Mouse (Mus musculus) heart, postnatal 25 days (tissue): ENCODE data around the gene Actrt2. TPM values are rescaled to one million over a fixed set of nuclear protein-coding genes. Genes with fewer than 3 reads are reported as not detected.

Experiments
- DNase-seq: peaks from one replicate; pipeline ENCODE4 v3.0.0; 2022; ENCODE audit warnings: low spot score
- intact Hi-C: fragments of 180-260 bp; cut with DNase I; formaldehyde crosslinking; loops from one replicate; pipeline ENCODE4 v1.15.1; 2025
- total RNA-seq, 2 experiments: library from RNA; stranded (reverse); gene quantifications; 2 replicates each; pipeline ENCODE4 v1.2.3; 2021

The Actrt2 gene
- not detected for total RNA-seq

GRCm38 (mm10) chr4:154667767-154668166, at the start of gene Actrt2:
Actrt2 (minus strand) TSS chr4:154667867.
- intact Hi-C loops, result no loop called here
- DNase-seq, result no peak

GRCm38 (mm10) chr4:154709391-154710107, 41.9 kb upstream of the Actrt2 start:
- DNase-seq, result no peak
- intact Hi-C loops, result no loop called here

DNA sequence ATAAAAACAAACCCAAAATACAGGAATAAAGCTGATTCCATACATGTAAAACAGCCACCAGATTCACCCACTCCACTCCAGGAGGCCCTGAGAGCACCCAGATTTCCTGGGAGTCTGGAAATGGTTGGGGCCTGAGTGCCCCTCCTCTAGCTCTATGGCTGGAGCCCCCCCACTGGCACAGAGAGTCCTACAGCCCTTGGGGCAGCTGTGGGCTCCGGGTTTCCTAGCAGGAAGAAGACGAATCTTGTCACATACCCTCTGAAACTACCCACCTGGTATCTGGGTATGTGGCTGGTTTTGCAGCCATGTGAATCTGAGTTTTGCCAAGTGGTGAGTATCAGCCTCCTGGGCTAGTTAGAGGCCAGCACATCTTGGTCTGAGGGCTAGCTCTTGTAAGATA, 41.1 kb upstream of the Actrt2 start:
- intact Hi-C loops, result no loop called here
- no peak for DNase-seq

DNA sequence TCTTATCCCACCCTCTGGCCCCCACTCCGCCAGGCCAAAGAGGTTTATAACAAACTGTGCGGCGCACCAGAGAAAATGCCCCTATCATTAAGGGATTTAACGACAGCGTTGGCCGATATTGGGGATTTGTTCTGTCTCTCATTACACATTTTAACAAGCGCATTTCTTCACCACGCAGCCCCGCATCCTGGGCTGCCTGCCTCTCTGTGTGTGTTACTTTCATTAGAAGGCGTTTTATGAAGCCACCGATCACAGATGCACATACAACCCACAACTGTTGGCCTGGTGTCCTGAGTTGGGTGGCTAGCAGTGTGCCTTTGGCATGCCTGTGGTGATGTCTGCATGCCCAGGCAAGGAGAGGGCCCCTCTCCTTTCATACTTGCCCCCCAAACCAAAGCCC, 40.6 kb upstream of the Actrt2 start:
- intact Hi-C loops, result no loop called here
- DNase-seq, result no peak

GRCm38 (mm10) chr4:154707521-154707920, 39.9 kb upstream of the Actrt2 start:
- no peak for DNase-seq

DNA sequence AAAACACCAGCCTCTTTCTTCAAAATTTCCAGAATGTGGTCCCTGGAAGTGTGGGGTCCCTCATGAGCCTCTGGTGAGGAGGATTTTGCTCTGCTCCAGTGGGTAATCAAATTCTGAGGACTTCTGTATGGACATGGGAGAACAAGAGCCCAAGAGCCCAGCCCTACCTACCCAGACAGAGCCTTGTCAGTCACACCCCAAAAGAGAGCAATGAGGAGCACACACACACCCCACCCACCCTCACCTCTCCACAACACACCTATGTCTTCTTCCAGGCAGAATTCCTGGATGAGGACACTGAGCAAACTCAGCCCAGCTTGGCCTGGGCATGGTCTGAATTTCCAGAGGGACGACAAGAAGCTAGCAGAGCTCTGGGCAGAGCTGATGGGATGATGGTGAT, 38.8 kb upstream of the Actrt2 start:
- intact Hi-C loops, result no loop called here
- DNase-seq, result no peak

More at GRCm38 (mm10) chr4:154707521-154707920, 39.9 kb upstream of the Actrt2 start:
- intact Hi-C loops, result no loop called here

DNA sequence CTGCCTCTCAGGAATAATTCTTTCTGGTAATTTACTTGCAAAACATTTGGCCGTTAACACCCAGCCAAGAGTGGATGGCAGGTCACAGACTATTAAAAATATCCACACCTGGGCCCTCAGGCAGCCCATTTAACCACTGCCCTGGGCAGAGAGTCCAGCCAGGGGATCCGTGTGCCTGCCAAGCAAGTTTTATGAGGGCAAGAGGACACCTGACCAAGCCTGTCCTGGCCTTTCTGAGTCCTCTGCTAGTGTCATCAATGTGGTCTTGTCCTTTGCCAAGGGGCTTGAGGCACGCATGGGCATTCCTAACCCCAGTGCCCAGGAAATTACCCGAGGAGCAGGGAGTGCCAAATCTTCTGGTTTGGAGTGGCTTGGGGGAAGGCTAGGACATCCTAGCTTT, 38.0 kb upstream of the Actrt2 start:
- intact Hi-C loops, result no loop called here
- no peak for DNase-seq

DNA sequence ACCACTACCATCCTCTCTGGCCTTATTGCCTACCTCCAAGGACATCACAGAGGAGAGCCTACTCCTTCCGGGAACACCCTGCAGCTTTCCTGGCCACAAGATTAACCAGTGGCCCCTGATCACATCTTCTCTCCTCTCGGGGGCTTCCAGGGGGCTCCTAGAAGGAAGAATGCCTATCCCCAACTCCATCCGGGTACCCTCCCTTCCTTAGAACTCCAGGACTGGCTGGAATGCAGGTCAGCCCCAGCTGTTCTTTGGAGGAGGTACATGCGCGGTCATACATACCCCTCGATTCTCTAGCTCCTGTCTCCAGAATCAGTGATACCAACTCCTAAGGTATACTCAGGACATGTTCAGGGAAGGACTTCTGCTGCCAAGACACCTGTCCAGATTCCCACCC, 37.4 kb upstream of the Actrt2 start:
- intact Hi-C loops, result no loop called here
- DNase-seq, result no peak

DNA sequence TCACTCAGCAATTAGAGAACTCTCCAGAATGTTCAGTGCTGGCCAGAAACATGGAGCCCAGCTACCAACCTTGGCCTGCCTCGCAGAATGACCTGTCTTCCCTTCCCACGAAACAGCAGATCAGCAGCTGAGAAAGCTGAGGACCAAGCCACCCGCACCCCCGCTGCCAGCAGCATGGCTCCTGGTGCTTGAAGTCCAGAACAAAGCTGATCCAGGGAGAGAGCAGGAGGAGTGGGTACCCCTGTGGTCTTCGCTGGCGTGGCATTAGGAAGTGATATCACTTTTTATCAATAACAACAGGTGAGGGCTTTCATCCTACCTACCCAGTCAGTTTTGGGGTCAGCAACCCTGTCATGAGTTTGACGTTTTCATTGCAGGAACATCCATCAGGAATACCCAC, 36.9 kb upstream of the Actrt2 start:
- DNase-seq, result no peak

GRCm38 (mm10) chr4:154703426-154704070, 35.9 kb upstream of the Actrt2 start:
- intact Hi-C loops, result no loop called here
- no peak for DNase-seq

More for the DNA sequence above, 36.9 kb upstream of the Actrt2 start:
- intact Hi-C loops, result no loop called here

DNA sequence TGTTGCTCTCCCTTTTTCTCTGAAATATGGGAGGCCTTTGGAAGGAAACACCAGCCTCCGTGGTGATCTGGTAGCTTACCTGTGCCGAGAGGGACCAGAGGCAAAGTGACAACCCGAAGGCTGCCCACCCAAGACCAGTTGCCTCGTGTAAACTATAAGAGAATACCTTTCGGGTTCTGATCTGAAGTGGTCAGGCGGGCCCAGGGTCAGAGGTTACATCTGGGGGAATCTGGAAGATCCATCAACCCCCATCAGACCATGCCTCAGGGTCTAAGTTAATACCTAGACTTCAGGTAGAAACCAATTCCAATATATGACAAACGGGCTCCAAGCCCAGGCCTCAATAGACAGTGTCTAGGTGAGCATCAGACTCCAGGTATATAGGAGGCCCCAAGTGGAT, 35.3 kb upstream of the Actrt2 start:
- no peak for DNase-seq
- intact Hi-C loops, result no loop called here

GRCm38 (mm10) chr4:154702186-154702585, 34.5 kb upstream of the Actrt2 start:
- intact Hi-C loops, result no loop called here
- no peak for DNase-seq

DNA sequence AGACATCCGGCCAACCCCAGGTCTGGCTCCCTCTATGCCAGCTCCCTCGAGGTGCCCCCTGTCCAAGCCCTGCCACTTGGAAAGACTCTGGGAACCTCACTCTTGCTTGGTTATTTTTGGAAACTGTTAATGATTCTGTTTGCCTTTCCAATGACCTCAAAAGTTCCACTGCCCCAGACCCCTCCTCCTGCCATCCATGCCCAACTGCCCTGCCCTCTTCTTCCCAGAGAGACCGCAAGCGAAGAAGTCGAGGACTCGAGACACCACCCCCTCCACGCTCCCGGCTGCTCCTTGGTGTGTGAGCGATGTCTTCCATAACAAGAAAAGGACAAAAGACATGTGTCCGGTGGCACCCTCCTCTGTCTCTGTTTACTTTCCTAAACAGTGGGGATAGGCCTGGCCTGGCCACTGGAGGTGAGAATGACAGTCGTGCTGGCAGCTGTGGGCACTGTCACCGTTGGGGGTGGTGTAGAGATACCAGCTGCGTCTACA, 33.3 kb upstream of the Actrt2 start:
- intact Hi-C loops, result no loop called here
- peak; percentile 27 for DNase-seq

DNA sequence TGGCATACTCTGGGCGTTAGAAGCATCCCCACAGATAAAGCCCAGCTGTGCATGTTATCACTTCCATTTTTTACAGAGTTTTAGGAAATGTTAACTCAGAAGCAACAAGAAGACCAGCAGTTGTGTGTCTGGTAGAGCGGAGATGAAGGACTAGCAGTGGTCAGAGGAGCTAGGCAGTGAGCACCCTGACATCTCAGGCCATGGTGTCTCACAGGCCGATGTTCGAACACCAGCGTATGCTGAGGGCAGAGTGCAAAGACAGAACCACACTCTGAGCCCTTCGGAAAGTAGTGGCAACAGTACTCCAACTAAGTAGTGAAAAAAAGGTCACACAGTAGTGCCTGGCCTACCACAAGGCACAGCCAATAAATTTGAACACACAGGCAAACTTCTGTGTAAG, 32.8 kb upstream of the Actrt2 start:
- intact Hi-C loops, result no loop called here

GRCm38 (mm10) chr4:154699236-154699635, 31.6 kb upstream of the Actrt2 start:
- intact Hi-C loops, result no loop called here
- DNase-seq, result no peak

More for the DNA sequence above, 32.8 kb upstream of the Actrt2 start:
- DNase-seq, result no peak

DNA sequence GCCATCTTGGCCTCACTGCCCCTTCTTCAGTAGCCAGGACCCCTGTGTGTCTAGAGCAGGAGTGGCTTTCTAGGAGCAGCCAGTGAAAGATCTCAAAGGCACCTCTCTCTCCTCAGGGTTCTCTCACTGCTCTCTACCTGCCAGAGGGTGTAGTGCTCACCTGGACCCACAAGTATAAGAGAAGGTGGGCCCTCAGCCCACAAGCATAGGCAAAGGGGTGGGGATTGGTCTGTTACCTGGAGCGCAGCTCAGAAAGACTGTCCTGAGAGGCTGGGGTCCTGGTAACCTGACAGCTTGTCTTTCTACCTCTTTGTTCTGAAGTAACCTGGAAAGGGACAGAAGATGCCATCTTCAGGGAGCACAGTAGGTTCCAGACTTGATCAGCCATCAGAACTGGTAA, 31.0 kb upstream of the Actrt2 start:
- DNase-seq, result no peak

GRCm38 (mm10) chr4:154698021-154698590, 30.4 kb upstream of the Actrt2 start:
- no peak for DNase-seq
- intact Hi-C loops, result no loop called here

More for the DNA sequence above, 31.0 kb upstream of the Actrt2 start:
- intact Hi-C loops, result no loop called here

DNA sequence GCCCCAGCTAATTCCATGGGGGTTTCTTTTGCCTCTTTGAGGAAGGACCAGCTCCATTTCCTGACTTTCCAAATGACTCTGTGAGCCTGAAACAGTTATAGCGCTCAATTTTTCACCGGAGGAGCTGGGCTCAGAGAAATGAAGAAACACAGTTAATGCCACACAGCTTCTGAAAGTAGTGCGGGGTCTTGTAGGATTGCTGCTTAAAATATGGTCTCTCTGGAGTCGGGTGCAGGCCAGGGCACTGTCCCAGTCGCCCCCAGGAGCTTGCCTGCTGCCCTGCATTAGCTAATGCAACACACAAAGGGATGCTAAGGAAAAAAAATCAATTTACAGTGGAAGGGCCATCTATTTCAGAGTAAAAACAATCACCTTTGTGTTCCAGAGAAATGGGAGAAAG, 29.8 kb upstream of the Actrt2 start:
- DNase-seq, result no peak
- intact Hi-C loops, result no loop called here

DNA sequence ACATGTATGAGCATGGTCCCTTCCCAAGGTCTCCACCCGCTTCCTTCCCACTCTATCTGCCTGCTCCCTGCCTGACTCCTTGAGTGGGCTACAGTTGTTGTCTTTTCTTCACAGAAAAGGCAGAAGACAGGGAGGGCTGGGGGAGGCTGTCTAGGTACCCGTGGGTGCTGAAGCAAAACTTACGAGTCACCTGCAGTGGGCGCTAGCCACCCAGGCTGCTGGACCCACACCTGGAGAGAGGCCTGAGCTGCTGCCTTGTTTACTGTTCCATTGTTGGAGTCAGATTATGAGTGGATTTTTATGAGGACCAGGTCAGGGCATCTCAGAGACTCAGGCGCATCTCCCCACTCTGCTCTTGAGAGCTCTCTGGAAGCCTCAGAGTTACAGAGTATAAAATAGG, 28.9 kb upstream of the Actrt2 start:
- no peak for DNase-seq

DNA sequence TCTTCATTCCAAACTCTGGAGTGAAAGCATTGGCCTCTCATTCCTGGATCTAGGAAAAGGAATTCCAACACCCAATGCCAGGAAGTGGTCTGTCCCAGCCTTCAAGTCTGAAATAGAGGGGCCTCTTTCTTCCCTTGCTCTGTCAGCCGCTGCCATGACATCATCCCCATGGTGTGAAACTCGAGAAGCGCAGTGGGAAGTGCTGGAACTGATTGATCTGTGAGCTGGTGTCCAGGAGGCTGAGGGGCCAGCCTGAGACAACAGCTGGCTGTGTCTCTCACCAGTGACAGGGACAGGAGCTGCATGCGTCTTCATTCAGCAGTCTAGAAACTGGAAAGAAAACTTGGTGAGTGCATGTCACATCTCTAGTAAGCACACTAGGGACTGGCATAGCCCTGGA, 28.5 kb upstream of the Actrt2 start:
- DNase-seq, result no peak

More for the DNA sequence above, 28.9 kb upstream of the Actrt2 start:
- intact Hi-C loops, result no loop called here

DNA sequence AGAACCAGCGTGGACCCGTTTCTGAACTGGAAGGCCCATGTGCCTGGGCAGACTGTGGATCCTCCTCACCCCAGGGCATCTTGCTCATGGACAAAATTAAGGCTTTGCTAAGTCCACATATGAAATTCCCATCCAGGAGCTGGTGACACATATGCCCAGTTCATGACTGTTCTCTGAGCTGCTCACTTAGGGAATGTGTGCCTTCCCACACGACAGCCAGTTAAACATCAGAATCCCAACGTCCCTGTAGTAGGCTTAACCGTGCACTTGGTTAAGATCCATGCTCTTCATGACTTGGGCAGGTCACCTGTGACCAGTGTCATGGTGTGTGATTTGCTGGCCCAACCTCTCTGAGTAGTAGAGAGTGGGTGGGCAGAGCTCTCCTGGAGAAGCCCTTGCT, 26.7 kb upstream of the Actrt2 start:
- DNase-seq, result no peak
- intact Hi-C loops, result no loop called here

More for the DNA sequence above, 28.5 kb upstream of the Actrt2 start:
- intact Hi-C loops, result no loop called here
